Mouse (Mus musculus): Measurements from ENCODE around the gene Bicra. TPM values are rescaled to one million over a fixed set of nuclear protein-coding genes. Genes with fewer than 3 reads are reported as not detected.
A peak's percentile ranks its signal among the peaks of the same experiment; 100 is the strongest.

Bicra gene
- total and polyA plus RNA-seq, 3 experiments, result 0.32 to 10.2 (median 2.2) TPM

- TF ChIP-seq MXI1 (IDR thresholded peaks at IDR 0.05; ENCODE audit: low read depth, low read length), result no peak
- peak; percentile 44 for TF ChIP-seq HCFC1 (IDR thresholded peaks at IDR 0.05; ENCODE audit: low read depth, low read length)
- no peak for TF ChIP-seq MEF2A (IDR thresholded peaks at IDR 0.05; ENCODE audit: borderline replicate concordance, low read depth, low read length)
- TF ChIP-seq BHLHE40 (IDR thresholded peaks at IDR 0.05; ENCODE audit: low read depth, low read length), result peak; percentile 41
- 0 out of 2 replicates have a peak, but pooled peaks have one; percentile 32 for TF ChIP-seq TBP (conservative IDR thresholded peaks at IDR 0.05; ENCODE audit: low read depth, low read length)
- TF ChIP-seq E2F4 (IDR thresholded peaks at IDR 0.05; ENCODE audit: insufficient replicate concordance, low read depth, low read length), result no peak
- TF ChIP-seq GABPA (IDR thresholded peaks at IDR 0.05; ENCODE audit: insufficient replicate concordance, low read depth, low read length), result no peak
- TF ChIP-seq UBTF (IDR thresholded peaks at IDR 0.05; ENCODE audit: low read depth, low read length), result no peak
- no peak for TF ChIP-seq RCOR1 (conservative IDR thresholded peaks at IDR 0.05; ENCODE audit: low read depth, low read length)
- TF ChIP-seq ZKSCAN1 (IDR thresholded peaks at IDR 0.05; ENCODE audit: borderline replicate concordance, low read depth, low read length), result no peak
- no peak; the same call in 1 of the 2 replicates for TF ChIP-seq NELFE (IDR thresholded peaks at IDR 0.05; ENCODE audit: low read depth, low read length)
- TF ChIP-seq NRF1 (IDR thresholded peaks at IDR 0.05; ENCODE audit: low read depth, low read length), result no peak; the same call in 1 of the 2 replicates
- no peak for TF ChIP-seq JUN (IDR thresholded peaks at IDR 0.05; ENCODE audit: insufficient read depth, low read depth, low read length)
- no peak for TF ChIP-seq CHD1 (IDR thresholded peaks at IDR 0.05; ENCODE audit: low read depth, low read length)
- TF ChIP-seq ETS1 (conservative IDR thresholded peaks at IDR 0.05; ENCODE audit: low read depth, low read length), result 0 out of 2 replicates have a peak, but pooled peaks have one; percentile 2
- no peak for TF ChIP-seq ZMIZ1 (IDR thresholded peaks at IDR 0.05; ENCODE audit: low read depth, low read length)
- TF ChIP-seq ZC3H11A (IDR thresholded peaks at IDR 0.05; ENCODE audit: low read depth, low read length), result no peak
- no peak for TF ChIP-seq MYC (IDR thresholded peaks at IDR 0.05; ENCODE audit: low read depth, low read length)
- peak; percentile 74; the same call in 1 of the 2 replicates for TF ChIP-seq CHD2 (IDR thresholded peaks at IDR 0.05; ENCODE audit: low read length)
Measured at GRCm38 (mm10) chr7:16048164-16048564, 443 bp upstream of the Bicra start (continued).

- TF ChIP-seq POLR2A (IDR thresholded peaks at IDR 0.05; ENCODE audit: low read depth, low read length) (peak; percentile 45; the same call in 1 of the 2 replicates), SIN3A (IDR thresholded peaks at IDR 0.05; ENCODE audit: low read length) (peak; percentile 67; the same call in 1 of the 2 replicates), UBTF (IDR thresholded peaks at IDR 0.05; ENCODE audit: low read depth, low read length) (peak; percentile 38; the same call in 1 of the 2 replicates), CHD1 (IDR thresholded peaks at IDR 0.05; ENCODE audit: low read depth, low read length) (no peak), MXI1 (IDR thresholded peaks at IDR 0.05; ENCODE audit: low read depth, low read length) (peak; percentile 46; the same call in 1 of the 2 replicates)
- Histone ChIP-seq H3K4me3 (replicated peaks in 1 of 3; ENCODE audit: low read depth in 2 of 3, low read length in 2 of 3, poor library complexity in 1 of 3) (peak overlapping the region; percentile 79 to 88 (median 87)), H3K27me3 (replicated peaks) (no peaks in the 10 kb centered on the region), H3K4me2 (ENCODE audit: insufficient read depth, low read depth, poor library complexity, severe bottlenecking) (peak overlapping the region; percentile 71), H3K27ac (ENCODE audit: insufficient read depth, low read depth) (peak overlapping the region; percentile 84), H3K4me1 (ENCODE audit: control insufficient read depth in 1 of 2, insufficient read depth in 2 of 2) (peaks cover 23 to 60% of the 10 kb centered on the region in 2 experiments), H3K9me3 (replicated peaks; ENCODE audit: low read length) (no peaks in the 10 kb centered on the region), H3K36me3 (replicated peaks in 1 of 2; ENCODE audit: control insufficient read depth in 1 of 2, insufficient read depth in 1 of 2, low read length in 1 of 2) (peaks cover 6 to 15% of the 10 kb centered on the region in 2 experiments), H3K79me2 (replicated peaks; ENCODE audit: control insufficient read depth, extremely low read depth, insufficient read depth, poor library complexity, severe bottlenecking) (peaks cover 64% of the 10 kb centered on the region), H3K9ac (ENCODE audit: insufficient read depth, low read depth) (peak overlapping the region; percentile 99)
- DNase-seq (ENCODE audit: extremely low read depth), result peak; percentile 64
- dilution Hi-C loops (cut with MboI; ENCODE audit: extremely low pct_ligation_motif_present, extremely low pct_unique_long_range_greater_than_20kb, low sequenced_read_pairs) (no loop called here), in situ Hi-C loops (cut with MboI; ENCODE audit: low pct_ligation_motif_present, low pct_unique_long_range_greater_than_20kb, low sequenced_read_pairs) (loop anchor here (5.0 kb wide), 1 partner anchor 64 kb away; no protein-coding TSS in a partner anchor)
Measured at GRCm38 (mm10) chr7:16046481-16047337, 1.0 kb downstream of the Bicra start.
